Comparison of ENCODE assay signal across 14 mouse cellular contexts in genomic region chr17:29800096-29800455, GRCm38 (mm10).
"Had no signal": no experiment of that assay in that cellular context is flagged by ENCODE, and none has a peak within 500 bp of the region (broad histone marks: within the 10 kb centered on the region; RNA-seq: fewer than 3 reads in every experiment).

No protein-coding gene starts in this region.

- H3K27ac ChIP-seq: lung, embryonic 15.5 days; macrophage; midbrain, embryonic 13.5 days; midbrain, embryonic 15.5 days; neural tube, embryonic 12.5 days had no signal

- DNase-seq: liver, postnatal 0 days; lung, adult 2 months; lung, postnatal 14 days; lung, postnatal 36 days; right cerebral cortex, postnatal 14 days; thymus, adult 18-20 months; thymus, postnatal 14 days; thymus, postnatal 36 days had no signal

- H3K4me3 ChIP-seq: lung, embryonic 15.5 days; megakaryocyte, embryonic 14.5 days; midbrain, embryonic 13.5 days; midbrain, embryonic 15.5 days; neural tube, embryonic 12.5 days had no signal
